Mouse (Mus musculus): ENCODE data around the gene Samd8.

Gene Samd8

DNA sequence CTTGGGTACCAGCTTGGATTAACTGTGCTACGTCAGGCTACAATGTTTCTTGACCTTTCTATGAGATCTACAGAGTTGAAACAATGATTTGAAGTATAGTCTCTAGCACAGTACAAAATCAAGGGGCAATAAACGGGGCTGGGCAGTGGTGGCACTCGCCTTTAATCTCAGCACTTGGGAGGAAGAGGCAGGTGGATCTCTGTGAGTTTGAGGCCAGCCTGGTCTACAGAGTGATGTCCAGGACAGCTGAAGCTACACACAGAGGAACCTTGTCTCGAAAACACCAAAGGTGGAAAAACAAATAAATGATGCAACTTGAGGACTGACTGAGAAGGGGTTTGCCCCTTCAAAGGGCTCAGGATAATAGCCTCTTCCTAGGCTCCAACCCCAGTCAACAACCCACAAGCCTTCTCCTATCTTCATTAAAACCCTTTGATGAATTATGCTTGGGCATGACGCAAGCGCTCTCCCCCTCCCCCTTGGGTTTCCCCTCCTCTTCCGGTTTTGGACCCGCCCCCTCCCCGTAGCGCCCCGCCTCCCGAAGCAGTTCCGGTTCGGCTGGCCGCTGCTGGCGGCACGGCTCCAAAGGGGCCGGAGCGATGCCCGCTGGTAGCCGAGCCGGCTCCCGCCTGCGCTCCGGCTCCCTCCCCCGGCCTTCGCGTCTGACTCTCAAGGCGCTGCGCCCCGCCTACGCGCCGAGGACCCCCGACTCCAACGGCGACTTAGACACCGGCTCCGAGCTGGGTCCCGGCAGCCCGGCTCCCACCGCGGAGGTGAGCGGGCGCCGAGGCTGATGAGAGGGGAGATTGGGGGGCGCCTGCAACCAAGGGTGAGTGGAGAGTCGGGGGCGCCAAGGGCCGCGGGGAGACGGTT is at the start of gene Samd8:
Gene Samd8 (plus strand): TSS at position 524 of the 873 bp plus-strand sequence.
- peak; percentile 73 to 82 for DNase-seq (ENCODE audit: low spot score in 2 of 2)

DNA sequence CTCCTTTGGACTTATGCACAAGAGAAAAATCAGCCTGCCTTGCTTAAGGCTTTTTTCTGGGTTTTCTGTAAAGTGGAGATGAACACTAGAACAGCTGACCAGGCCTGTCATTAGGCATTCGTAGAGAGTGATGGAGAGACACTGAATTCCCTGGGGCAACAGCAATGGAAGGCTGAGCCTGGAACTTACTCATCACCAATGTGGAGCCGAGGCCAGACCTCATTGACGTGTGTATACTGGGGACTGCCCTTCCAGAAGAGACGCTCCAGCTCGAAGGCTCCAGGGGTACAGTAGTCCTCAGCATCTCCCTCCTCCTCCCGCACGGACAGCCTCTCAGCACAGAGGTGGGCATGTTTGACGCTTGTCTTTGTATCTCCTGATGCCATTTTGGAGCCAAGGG is 47.6 kb upstream of the Samd8 start:
- DNase-seq (ENCODE audit: low spot score in 2 of 2), result no peak

DNA sequence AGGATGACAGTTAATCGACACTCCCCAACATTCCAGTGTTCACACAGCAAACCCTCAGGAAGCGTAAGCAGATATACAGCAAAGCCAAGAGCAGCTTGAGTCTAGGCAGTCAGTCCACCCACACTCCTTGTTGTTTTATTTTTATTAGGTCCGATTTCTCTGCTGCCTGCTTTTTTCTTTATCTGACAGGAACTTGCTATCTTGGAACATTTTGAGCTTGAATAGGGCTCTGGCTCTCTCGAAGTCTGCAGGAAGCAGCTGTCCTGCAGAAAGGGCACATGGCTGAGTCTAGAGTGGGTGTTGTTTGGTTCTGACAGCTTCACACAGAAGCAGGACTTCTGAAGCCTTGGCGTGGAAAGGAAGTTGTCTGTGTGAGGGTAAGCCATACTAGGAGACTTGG is 47.1 kb upstream of the Samd8 start:
- DNase-seq (ENCODE audit: low spot score in 2 of 2), result no peak

DNA sequence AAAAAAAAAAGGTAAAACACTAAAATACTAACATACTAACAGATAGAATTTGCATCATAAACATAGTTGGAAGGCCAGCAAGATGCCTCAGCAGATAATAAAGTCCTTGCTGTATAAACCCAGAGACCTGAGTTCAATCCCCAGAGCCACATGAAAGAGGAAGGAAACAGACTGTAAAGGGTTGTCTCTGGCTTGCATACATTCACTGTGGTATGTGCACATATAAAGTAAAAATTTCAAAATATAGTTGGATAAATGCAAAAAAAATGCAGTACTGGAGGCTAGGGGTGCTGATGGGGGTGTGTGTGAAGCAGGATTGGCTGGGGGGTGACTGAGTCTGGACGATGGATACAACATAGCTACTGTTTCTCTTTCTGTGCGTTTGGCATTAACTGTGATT is 44.9 kb upstream of the Samd8 start:
- no peak for DNase-seq (ENCODE audit: low spot score in 2 of 2)

DNA sequence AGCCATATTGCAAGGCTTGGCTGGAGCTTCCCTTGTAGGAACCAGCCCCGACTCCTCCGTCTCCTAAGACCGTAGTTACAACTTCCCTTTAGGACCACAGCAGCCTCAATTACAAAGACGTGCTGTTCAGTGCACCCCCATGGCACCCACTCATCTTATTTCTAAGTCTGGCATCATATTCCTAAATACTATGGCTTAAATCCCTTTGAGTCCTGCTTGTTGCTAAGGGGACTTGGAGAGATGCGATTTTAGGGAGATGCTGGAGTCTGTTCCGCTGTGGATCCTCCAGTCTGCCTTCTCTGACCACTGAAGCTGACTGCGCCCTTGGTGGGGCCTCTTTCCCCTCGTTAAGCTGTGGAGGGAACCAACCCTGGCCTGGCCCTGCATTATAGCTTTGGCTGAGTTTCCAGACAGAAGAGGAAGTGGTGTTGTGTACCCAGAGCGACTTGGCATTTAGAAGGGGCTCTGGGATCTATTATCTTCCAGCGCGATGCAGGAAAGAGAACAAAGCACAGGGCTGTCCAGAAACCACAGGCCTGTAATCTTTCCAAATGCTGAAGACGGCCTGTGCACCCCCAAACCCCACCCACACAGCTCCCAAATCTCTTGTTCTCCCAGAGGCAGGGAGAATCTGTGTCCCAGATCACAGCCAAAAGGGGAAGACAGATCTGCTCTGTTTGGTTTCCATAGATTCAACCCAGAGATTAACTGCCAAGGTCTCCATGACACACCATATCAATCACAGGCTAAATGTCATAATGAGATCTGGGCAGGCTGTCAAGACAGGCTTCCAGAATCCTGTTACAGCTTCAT is 43.4 kb upstream of the Samd8 start:
- no peak for DNase-seq (ENCODE audit: low spot score in 2 of 2)

DNA sequence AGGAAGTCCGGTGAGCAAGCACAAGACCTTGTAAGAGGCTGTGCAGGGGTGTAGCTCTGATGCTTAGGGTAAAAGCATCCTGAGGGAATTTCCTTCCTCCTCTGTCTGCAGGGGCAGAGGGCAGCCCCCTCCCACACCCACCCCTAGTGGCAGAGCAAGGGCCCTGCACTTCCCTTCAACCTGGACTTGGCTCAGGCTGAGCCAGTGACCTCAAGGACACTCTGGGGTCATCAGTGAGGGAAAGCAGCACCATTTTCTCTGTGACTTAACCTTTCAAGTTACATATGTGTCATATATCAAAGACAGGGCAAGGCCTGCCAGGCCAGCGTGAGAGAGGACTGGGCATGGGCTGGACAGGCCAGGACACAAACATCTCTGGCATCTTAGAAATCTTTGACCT is 40.8 kb upstream of the Samd8 start:
- DNase-seq (ENCODE audit: low spot score in 2 of 2), result no peak

DNA sequence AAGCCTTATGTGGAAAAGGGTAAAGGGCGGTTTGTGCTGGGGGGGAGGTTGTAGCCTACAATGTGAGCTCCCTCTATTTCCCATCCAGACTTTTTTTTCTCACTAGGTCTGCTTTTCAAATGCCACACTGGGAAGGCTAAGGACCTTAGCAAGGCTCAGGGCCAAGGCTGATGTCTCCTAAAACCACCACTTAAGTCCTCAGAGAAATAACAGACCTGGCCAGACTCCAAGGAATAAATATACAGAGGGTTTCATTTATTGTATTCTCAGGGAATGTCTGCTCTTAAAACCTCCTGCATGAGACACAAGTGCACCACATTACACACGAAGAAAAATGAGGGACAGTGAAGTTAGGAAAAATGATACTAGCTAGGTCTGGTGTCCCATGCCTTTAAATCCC is 39.1 kb upstream of the Samd8 start:
- no peak for DNase-seq (ENCODE audit: low spot score in 2 of 2)

DNA sequence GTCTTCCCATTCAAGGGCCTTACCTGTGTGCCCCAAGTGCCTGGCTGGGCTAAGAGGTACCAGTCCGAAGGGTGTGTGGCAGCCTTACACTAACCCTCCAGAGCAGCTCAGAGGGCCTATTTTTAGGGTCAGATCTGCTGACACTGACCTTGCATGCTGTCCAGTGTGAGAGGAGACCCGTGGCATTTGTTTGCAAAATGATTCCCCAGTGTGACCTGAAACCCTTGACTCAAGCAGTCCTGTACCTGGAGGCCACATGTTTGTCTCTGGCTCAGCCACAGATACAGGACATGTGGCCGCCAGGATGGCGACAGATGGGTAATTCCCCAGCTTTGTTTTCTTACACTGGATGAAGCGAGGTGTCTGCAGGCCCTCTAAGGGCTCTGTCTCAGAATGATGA is 35.8 kb upstream of the Samd8 start, which contains the start of gene Dupd1:
Gene Dupd1 (minus strand): TSS at position 91 of the 400 bp plus-strand sequence.
- DNase-seq (ENCODE audit: low spot score in 2 of 2), result no peak

DNA sequence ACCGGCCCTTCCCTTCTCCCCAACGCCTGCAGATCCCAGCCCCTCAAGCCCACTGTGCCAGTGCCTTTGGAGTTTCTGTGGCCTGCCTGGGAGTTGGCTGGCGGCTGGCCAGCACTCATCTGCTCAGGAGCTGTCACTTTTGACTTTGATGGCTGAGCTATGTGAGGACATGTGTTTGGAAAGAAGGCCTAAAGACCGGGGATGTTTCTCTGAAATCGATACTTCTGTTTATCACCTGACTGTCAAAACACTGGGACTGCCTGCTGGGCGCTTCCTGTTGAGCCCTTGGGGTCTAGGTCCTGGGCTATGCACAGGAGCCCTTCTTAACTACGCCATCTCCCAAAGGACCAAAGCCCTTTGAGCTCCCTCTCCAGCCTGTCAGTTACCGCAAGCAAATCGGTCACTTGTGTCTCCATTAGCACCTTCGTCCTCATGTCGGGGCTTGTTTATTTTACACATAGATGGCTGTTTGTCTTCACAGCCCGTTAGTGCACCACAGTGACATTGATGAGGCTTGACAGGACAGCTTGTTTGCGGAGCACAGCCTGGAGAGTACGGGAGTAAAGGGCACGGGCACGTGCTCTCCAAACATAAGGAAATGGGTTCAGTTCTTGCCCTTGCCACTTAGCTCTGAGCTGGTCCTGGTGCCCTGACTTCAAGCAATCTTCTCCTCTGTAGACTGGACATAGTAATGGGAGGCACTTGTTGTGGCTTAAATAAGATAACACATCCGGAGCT is 30.5 kb upstream of the Samd8 start:
- no peak for DNase-seq (ENCODE audit: low spot score in 2 of 2)

DNA sequence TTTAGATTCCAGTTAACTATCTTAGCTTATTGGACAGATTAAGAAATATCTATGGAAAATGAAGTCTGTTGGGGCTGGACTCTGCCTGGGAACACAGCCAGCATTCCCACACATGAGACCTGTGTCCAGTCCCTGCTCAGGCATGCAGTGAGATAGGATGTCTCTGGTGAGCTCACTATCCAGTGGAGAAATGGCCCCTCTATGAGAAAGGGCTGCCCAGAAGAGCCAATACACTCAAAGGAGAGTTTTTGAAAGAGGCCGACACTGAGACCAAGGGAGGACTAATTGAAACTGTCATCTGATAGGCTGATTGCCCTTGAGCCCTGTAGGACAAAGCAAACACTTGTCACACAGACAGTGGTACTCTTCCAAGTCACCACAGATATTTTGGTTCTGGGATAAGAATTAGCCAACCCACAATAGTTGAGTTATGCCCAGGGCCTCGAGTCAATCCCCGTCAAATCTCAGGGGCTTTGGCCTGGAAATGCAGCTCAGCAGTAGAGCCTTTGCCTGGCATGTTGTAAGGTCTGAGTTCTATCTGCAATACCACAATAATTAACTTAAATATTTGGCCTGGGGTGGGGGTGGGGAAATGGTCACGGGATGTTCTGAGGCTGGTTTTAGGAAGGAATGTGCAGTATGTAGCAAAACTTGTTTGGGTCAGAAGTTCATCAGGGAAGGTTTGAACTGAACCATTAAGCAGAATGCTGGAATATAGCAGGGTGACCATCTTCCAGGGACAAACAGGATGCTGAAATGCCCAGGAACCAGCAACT is 29.7 kb upstream of the Samd8 start:
- no peak for DNase-seq (ENCODE audit: low spot score in 2 of 2)

DNA sequence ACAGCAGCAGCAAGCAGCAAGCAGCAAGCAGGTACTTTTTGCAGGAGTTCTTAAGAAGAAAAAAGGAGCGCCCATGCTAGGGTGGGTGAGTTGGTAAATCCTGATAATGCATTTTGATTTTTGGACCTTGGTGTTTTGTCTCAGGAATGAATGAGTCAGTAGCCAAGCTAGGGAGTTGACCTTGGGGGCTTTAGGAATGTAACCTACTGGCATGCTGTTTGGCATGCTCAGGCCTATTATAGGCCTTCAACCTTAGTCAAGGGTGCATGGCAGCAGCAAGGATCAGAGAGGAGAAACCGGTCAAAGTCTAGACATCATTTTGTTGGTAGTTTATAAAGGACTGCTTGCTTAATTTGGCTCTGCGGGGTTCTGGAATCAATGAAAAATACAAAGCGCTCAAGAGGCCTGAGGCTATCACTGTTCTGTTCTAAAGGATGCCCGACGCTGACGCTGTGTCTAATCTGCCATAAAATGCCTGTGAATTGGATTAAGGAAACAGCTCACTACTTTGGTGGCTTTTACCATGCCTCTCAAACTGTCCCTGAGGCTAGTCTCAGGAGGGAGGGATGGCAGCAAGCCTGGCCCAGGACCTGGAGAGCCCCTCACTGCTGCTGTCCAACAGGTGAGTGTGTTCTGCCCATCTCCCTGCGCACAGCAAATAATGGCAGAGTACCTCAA is 28.2 kb upstream of the Samd8 start:
- no peak for DNase-seq (ENCODE audit: low spot score in 2 of 2)

DNA sequence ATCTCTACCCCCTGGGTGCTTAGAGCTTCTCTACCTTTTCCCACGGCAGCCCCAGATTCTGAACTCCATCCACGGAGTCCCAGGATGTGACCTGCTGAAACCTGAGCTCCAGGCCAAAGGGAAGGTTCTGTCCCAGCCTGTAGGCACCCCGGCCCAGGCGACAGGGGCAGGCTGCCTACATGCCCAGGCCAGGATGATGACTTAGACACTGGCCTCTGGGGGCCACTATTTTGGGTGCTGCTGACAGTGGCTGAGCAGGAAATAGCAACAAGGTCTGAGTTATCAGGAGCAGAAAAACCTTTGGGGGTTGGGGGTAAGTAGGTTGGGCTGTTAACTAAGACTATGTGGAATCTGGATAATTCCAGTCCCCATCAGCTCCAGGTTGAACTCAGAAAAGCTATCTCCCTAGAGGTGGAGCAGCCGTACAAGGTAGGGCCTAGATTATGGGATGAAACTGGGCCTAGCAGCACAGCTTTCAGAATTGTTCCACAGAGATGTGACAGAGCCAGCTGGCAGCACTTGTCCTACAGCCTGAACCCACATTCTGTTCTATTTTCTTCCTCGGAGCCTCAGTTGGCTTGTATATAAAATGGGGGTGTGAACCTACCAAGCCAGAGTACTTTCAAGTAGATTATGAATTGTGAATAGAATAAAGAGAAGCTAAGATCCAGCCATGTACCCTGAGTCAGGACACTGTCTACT is 21.1 kb upstream of the Samd8 start:
- no peak for DNase-seq (ENCODE audit: low spot score in 2 of 2)

DNA sequence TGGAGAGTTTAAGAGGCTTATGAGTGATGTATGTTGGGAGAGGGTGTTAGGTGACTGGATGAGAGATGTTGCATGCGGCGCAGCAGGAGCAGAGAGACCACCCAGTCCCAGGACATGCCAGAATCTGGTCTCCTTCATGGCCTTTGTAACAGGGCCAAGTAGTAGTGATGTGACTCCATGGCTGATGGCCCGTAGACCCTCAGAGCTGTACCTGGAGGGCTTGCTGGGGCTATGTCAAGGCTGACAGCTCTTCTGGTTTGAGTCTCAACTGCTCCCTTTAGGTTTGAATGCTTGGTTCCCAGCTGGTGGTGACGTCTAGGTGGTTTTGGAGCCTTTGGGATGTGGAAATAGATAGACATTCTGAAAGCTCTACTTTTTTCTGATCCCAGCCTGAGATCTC is 20.4 kb upstream of the Samd8 start:
- DNase-seq (ENCODE audit: low spot score in 2 of 2), result no peak

DNA sequence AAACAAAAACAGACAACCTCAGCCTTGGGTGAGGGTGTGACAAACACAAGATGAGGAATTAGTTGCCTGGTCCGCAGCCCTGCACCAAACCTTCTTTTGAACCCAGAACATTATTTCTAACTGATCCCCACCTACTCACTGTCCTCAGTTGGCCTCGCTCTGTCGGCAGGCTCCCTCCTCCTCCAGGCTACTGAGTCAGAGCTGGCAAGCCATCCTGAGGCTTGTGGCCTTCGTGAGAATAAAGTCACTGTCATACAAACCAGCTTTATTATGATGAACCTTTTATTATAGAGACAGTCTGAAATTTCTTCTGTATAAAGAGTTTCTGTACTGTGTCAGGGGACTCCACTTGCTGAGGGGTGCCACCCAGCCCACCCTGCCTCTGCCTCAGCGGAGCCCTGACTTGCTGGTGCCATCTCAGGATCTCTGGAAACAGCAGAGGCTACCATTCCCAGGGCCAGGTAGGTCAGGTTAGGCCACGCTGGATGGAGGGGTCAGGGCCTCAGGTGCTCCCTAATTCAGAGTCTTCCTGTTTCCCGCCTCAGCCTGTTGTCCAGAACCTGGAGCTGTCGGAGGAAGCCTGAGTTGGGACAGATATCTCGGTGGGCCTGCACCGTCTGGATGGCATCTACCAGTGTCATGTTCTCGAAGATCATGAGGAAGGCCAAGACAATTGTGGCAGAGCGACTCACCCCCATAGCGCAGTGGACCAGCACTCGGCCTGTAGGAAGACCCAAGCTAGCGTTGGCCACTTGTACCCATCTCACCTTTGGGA is 17.0 kb upstream of the Samd8 start:
- no peak for DNase-seq (ENCODE audit: low spot score in 2 of 2)

DNA sequence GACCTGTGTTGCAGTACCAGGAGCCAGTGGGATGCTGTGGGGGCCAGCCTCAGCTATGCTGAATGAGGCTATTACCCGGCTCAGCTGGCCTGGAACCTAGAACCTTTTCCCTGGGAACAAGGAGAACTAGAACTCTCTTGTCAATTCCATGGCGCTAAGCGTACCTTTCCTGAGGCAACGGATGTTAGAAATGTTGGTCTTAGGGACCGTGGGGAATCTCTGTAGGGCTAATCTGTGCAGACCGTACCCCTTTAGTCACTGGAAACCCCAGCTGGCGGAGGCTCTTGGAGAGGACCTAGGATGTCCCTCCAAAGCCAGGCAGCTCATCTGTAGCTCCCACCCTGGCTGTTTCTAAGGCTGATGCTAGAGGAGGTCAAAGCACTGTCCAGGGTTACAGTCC is 10.0 kb upstream of the Samd8 start:
- DNase-seq (ENCODE audit: low spot score in 2 of 2), result no peak

DNA sequence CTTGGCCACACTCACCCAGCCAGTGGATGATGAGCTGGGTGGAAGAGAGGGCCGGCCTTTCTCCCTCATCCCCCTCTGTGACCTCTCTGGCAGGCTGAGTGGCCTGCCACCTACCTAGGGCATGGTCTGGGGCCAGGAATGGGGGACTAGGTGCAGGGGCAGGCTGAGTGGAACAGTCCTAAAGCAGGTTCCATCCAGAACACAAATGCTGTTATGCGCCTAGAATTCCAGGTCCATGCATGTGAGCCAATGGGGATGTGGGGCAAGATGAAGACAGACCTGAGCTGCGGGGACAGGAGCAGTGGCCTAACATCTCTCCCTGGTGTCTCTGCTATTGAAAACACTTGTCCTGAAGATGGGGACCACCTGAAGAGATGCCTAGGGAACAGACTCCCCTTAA is 9.0 kb upstream of the Samd8 start:
- no peak for DNase-seq (ENCODE audit: low spot score in 2 of 2)

DNA sequence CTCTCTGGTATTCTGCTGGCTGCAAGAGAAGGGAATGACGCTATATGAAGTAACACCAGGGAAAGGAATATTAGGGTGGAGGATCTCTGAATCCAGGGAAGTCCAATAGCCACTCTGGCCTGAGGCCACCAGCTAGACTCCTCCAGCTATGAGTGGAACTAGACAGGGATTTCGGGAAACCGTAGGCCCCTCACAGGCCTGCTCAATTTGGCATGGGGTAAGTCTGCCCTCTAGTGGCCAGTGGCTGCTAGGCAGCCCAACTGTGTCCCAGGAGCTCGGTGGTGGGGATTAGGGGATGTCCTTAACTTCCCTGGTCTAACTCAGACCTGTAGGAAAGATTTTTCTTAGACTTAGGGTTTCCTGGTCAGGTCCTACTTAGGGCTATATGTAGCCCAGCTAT is 8.5 kb upstream of the Samd8 start:
- DNase-seq (ENCODE audit: low spot score in 2 of 2), result peak; percentile 72 to 75

DNA sequence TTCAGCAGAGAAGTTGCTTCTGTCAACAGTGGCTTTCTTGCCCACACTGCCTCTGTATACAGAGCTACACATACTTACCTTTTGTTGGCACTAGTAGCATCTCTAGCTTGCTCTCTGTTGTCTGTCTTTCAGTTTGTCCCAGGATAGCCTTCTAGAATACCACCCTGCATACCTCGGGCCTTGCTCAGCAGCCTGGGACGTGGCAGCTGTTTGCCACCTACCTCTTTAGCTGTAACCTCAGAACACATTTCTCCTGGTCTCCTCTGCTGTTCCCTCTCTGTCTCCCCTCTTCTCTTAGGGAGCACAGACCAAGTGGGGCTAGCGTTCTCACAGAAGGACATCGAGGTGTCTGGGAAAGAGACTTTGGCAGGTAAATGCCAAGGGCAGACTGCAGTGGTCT is 7.9 kb upstream of the Samd8 start:
- DNase-seq (ENCODE audit: low spot score in 2 of 2), result no peak

DNA sequence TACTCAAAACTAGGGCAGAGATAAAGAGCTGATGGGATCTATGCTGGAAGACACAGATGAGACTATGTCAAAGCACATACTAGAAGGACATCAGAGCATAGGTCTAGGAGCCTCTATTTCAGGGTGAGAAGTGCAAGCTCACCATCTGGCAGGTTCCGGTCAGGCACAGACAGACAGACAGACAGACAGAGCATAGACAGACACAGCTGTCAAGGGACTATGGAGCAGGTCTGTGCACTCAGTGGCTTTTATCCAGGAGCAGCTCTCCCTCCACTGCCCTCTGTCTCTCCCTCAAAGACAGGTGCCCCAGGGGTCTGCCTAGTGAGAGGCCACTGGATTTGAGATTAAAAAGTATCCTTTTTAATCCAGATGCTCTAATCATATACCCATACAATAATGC is 6.2 kb upstream of the Samd8 start:
- no peak for DNase-seq (ENCODE audit: low spot score in 2 of 2)

DNA sequence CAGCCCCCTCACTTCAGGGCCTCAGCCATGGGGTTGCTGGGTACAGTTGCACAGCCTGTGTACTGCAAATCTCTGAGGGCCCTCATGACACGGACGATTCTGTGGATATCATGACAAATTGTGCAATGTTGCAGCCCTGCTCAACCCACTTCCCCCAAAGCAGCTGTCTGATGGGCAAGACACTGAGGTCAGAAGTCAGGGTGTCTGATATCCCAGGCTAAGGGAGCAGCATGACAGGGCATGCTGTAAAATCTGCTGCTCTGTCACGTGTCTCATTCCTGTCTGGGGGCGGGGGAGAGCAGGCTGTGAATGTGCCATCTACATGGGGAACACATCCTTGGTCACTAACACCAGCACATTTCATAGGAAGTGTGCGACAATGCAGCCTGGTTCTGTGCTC is 5.2 kb upstream of the Samd8 start:
- no peak for DNase-seq (ENCODE audit: low spot score in 2 of 2)
